Mouse (Mus musculus) liver, adult 2 months (tissue): Measurements from ENCODE around the gene Hes7.
A peak's percentile ranks its signal among the peaks of the same experiment; 100 is the strongest.

Experiments
- CTCF ChIP-seq: fragments of 200-500 bp; IDR thresholded peaks from 2 replicates; pipeline ENCODE4 v1.5.1; 2011; ENCODE audit warnings: low read depth, low read length, control low read depth
- POLR2A ChIP-seq: fragments of 200-500 bp; IDR thresholded peaks from 2 replicates; pipeline ENCODE4 v1.6.1; 2011; ENCODE audit warnings: low read length, control low read depth; ENCODE audit not compliant: insufficient read depth; ENCODE audit errors: extremely low read depth

GRCm38 (mm10) chr11:69070590-69071222 lies 49.5 kb upstream of the Hes7 start, which contains the start of gene Tmem107:
- no peak for TF ChIP-seq CTCF
- 0 out of 2 replicates have a peak, but pooled peaks have one; percentile 15 for TF ChIP-seq POLR2A
